Mouse (Mus musculus) megakaryocyte-erythroid progenitor cell, adult 5-6 weeks (primary cell): Measurements from ENCODE around the gene Chchd10. TPM values are rescaled to one million over a fixed set of nuclear protein-coding genes. Genes with fewer than 3 reads are reported as not detected.

ENCODE experiments used
- ATAC-seq: replicated peaks from 2 replicates; pipeline ENCODE4 v1.8.0; 2016; ENCODE audit warnings: mild to moderate bottlenecking, inconsistent platforms; ENCODE audit not compliant: severe bottlenecking, poor library complexity, low FRiP score, low TSS enrichment
- total RNA-seq, 2 experiments: library from RNA; stranded (forward) in 1 of 2; stranded (reverse) in 1 of 2; fragments of 200-1000, 215-1000 nt in 1 of 2; fragments of >200 nt in 1 of 2; fragmentation: Nextera tagmentation in 1 of 2; gene quantifications; 2 replicates each; pipeline ENCODE4 v1.2.3; 2014 to 2017

Gene Chchd10
- total RNA-seq, 2 experiments from 2014 or later: 119 to 314 TPM

- ATAC-seq: no peak
Measured at GRCm38 (mm10) chr10:75945213-75945612, 12.3 kb downstream of the Chchd10 start.

DNA sequence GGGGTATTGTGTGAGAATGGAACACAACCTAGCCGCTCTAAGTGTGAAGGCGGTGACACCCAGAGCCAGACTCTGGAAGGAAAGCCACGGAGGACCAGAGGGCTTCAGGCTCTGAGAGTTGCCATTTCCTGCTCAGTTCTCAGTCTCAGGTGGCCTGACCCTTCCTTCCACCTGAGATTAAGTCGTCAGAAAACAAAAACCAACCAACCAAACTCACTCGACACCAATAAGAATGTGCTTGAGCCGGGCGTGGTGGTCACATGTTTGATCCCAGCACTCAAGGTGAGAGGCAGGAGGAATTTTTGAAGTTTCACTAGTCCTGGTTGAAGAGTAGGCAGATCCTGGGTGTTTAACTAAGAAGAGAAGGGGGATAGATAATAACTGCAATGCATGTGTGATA is 13.0 kb downstream of the Chchd10 start:
- no peak for ATAC-seq

- no peak for ATAC-seq
Measured at GRCm38 (mm10) chr10:75948079-75948478, 15.1 kb downstream of the Chchd10 start.

GRCm38 (mm10) chr10:75949053-75950045 is 16.4 kb downstream of the Chchd10 start:
- no peak for ATAC-seq

DNA sequence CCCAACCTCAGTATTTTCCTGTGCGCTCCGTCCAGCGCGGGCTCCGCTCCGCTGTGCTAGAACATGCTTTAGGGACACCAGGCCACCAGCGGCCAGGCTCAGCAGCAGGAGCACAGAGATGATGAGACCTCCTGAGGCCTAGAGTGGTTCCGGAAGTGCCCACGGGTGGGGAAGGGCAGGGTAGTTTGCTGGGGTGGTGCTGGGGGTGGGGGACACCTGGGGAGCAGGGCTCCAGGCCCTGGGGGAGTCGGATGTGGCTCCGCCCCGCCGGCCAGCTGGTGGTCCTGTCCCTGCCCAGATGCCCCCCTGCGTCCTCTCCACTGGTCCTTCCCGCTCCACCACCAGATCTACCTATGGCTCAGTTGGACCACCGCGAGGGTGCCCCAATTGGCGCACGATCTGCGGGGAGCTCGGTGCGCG is 17.9 kb downstream of the Chchd10 start:
- ATAC-seq: no peak

GRCm38 (mm10) chr10:75951424-75952050 is 18.6 kb downstream of the Chchd10 start:
- peak; percentile 37; the same call in 1 of the 2 replicates for ATAC-seq

DNA sequence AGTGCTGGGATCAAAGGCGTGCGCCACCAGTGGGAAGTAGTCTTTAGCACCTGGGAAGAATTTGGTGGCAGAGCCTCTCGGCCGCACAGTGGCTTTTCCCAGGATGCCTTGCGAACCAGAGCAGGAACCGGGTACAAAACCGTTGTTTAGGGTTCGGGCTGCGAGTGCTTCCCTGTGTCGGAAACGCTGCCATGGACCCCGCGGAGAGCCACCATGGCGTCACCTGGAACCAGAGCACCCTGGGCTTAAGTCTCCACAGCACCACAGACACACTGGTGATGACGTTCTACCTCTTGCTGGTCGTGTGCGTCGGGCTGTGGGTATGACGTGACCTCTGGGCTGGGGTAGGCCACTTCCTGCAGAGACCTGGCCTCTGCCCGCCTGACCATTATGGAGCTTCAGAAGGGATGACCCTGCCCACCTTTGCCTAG is 21.5 kb downstream of the Chchd10 start, which contains the start of gene Gm5134:
Gene Gm5134, plus strand, starts transcription at position 134 of the 431 bp plus-strand sequence.
- peak; percentile 28; the same call in 1 of the 2 replicates for ATAC-seq

GRCm38 (mm10) chr10:75973846-75974245 is 40.9 kb downstream of the Chchd10 start:
- no peak for ATAC-seq

- ATAC-seq: peak; percentile 37; the same call in 1 of the 2 replicates
Measured at GRCm38 (mm10) chr10:75975216-75975615, 42.3 kb downstream of the Chchd10 start.

- no peak for ATAC-seq
Measured at GRCm38 (mm10) chr10:75978119-75978834, 45.3 kb downstream of the Chchd10 start.

DNA sequence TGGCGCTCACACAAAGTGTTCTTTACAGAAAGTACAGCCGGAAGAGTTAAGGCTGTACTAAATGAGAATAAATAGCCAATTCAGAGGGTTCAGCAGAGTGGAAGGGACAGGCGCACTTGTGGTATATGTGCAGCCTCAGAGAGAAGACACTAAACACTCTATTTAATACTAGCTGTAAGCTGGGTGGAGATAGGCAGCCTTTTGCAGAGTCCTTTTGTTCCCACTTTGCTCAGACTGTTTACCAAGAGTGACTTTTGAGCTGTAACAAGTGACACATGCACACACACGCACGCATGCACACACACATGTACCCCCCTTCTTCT is 45.9 kb downstream of the Chchd10 start:
- no peak for ATAC-seq

GRCm38 (mm10) chr10:75979432-75979831 is 46.5 kb downstream of the Chchd10 start:
- no peak for ATAC-seq

Other genes starting within 250 kb of the Chchd10 start
- gene Cabin1, start 168.8 kb upstream of the Chchd10 start, total RNA-seq (2014; fragmentation: Nextera tagmentation): 71.3 and 96.2 TPM in 2 replicates
- 25.5 and 33.5 TPM in 2 replicates for gene Cabin1, start 168.8 kb upstream of the Chchd10 start, total RNA-seq (2017)
- gene Ddt, start 159.7 kb upstream of the Chchd10 start, total RNA-seq (2014; fragmentation: Nextera tagmentation): 41.3 and 45.6 TPM in 2 replicates
- 39.1 and 49.7 TPM in 2 replicates for gene Ddt, start 159.7 kb upstream of the Chchd10 start, total RNA-seq (2017)
- not detected in 2 replicates for gene Gm20441, start 152.2 kb upstream of the Chchd10 start, total RNA-seq (2014; fragmentation: Nextera tagmentation)
- gene Gm20441, start 152.2 kb upstream of the Chchd10 start, total RNA-seq (2017): not detected in 2 replicates
- 2.0 and 2.7 TPM in 2 replicates for gene Gstt3, start 151.7 kb upstream of the Chchd10 start, total RNA-seq (2014; fragmentation: Nextera tagmentation)
- gene Gstt3, start 151.7 kb upstream of the Chchd10 start, total RNA-seq (2017): 3.0 TPM in 1 of 2 replicates, not detected in the other
- 0.49 and 2.5 TPM in 2 replicates for gene Gstt1, start 134.5 kb upstream of the Chchd10 start, total RNA-seq (2014; fragmentation: Nextera tagmentation)
- 1.4 and 2.1 TPM in 2 replicates for gene Gstt1, start 134.5 kb upstream of the Chchd10 start, total RNA-seq (2017)
- gene Gstt4, start 110.6 kb upstream of the Chchd10 start, total RNA-seq (2014; fragmentation: Nextera tagmentation): not detected in 2 replicates
- 0.65 TPM in 1 of 2 replicates, not detected in the other for gene Gstt4, start 110.6 kb upstream of the Chchd10 start, total RNA-seq (2017)
- gene Gstt2, start 95.7 kb upstream of the Chchd10 start, total RNA-seq (2014; fragmentation: Nextera tagmentation): 9.3 and 15.1 TPM in 2 replicates
- gene Gstt2, start 95.7 kb upstream of the Chchd10 start, total RNA-seq (2017): 10.0 and 24.9 TPM in 2 replicates
- 591 and 602 TPM in 2 replicates for gene Mif, start 72.9 kb upstream of the Chchd10 start, total RNA-seq (2014; fragmentation: Nextera tagmentation)
- 419 and 579 TPM in 2 replicates for gene Mif, start 72.9 kb upstream of the Chchd10 start, total RNA-seq (2017)
- 1.7 TPM in 1 of 2 replicates, not detected in the other for gene Derl3, start 39.7 kb upstream of the Chchd10 start, total RNA-seq (2014; fragmentation: Nextera tagmentation)
- gene Derl3, start 39.7 kb upstream of the Chchd10 start, total RNA-seq (2017): 0.69 TPM in 1 of 2 replicates, not detected in the other
- gene Smarcb1, start 11.5 kb upstream of the Chchd10 start, total RNA-seq (2014; fragmentation: Nextera tagmentation): 98.4 and 103 TPM in 2 replicates
- gene Smarcb1, start 11.5 kb upstream of the Chchd10 start, total RNA-seq (2017): 54.5 and 69.3 TPM in 2 replicates
- gene Mmp11, start 3.4 kb downstream of the Chchd10 start, total RNA-seq (2014; fragmentation: Nextera tagmentation): 0.96 and 1.9 TPM in 2 replicates
- gene Mmp11, start 3.4 kb downstream of the Chchd10 start, total RNA-seq (2017): not detected in 2 replicates
- gene Gm867, start 7.5 kb downstream of the Chchd10 start, total RNA-seq (2014; fragmentation: Nextera tagmentation): 1.8 and 3.6 TPM in 2 replicates
- not detected in 2 replicates for gene Gm867, start 7.5 kb downstream of the Chchd10 start, total RNA-seq (2017)
- 6.1 and 35.6 TPM in 2 replicates for gene Vpreb3, start 9.9 kb downstream of the Chchd10 start, total RNA-seq (2014; fragmentation: Nextera tagmentation)
- gene Vpreb3, start 9.9 kb downstream of the Chchd10 start, total RNA-seq (2017): not detected in 2 replicates
- gene Gm5134, start 21.4 kb downstream of the Chchd10 start, total RNA-seq (2014; fragmentation: Nextera tagmentation): 0.12 and 1.4 TPM in 2 replicates
- 0.38 TPM in 1 of 2 replicates, not detected in the other for gene Gm5134, start 21.4 kb downstream of the Chchd10 start, total RNA-seq (2017)
- 15.2 and 25.8 TPM in 2 replicates for gene Zfp280b, start 99.5 kb downstream of the Chchd10 start, total RNA-seq (2014; fragmentation: Nextera tagmentation)
- gene Zfp280b, start 99.5 kb downstream of the Chchd10 start, total RNA-seq (2017): 9.3 and 11.9 TPM in 2 replicates
- gene Slc5a4b, start 177.8 kb downstream of the Chchd10 start, total RNA-seq (2014; fragmentation: Nextera tagmentation): not detected in 2 replicates
- gene Slc5a4b, start 177.8 kb downstream of the Chchd10 start, total RNA-seq (2017): not detected in 2 replicates
- gene Slc5a4a, start 214.3 kb downstream of the Chchd10 start, total RNA-seq (2014; fragmentation: Nextera tagmentation): not detected in 2 replicates
- gene Slc5a4a, start 214.3 kb downstream of the Chchd10 start, total RNA-seq (2017): not detected in 2 replicates